Mouse (Mus musculus) heart, embryonic 14.5 days (tissue): ENCODE results near the gene Tm4sf19. TPM values are rescaled to one million over a fixed set of nuclear protein-coding genes. Genes with fewer than 3 reads are reported as not detected.
A peak's percentile ranks its signal among the peaks of the same experiment; 100 is the strongest.

Source experiments
- ATAC-seq: fragments of 200-750 bp; cut with Nextera tagmentation; 2 replicates; pipeline ENCODE4 v1.8.0; 2017; ENCODE audit warnings: low read depth, moderate TSS enrichment; ENCODE audit not compliant: insufficient number of reproducible peaks, insufficient read depth, low FRiP score
- H3K27ac ChIP-seq, 2 experiments: fragments of 200-500 bp in 1 of 2; fragments of 300-500 bp in 1 of 2; sonication (generic) in 1 of 2; replicated peaks in 1 of 2; 2 replicates each; pipeline ENCODE4 v1.5.1; 2012 to 2014; ENCODE audit warnings: low read depth in 2 of 2, low read length in 2 of 2, control low read depth in 1 of 2, mild to moderate bottlenecking in 1 of 2, mixed read lengths in 1 of 2; ENCODE audit not compliant: control insufficient read depth in 1 of 2, insufficient read depth in 1 of 2
- H3K27me3 ChIP-seq: fragments of 300-500 bp; sonication (generic); 2 replicates; pipeline ENCODE4 v1.6.1; 2014; ENCODE audit warnings: mild to moderate bottlenecking, low read length, control low read depth; ENCODE audit not compliant: control insufficient read depth, insufficient read depth
- H3K36me3 ChIP-seq: fragments of 300-500 bp; sonication (generic); 2 replicates; pipeline ENCODE4 v1.6.1; 2014; ENCODE audit warnings: mild to moderate bottlenecking, control low read depth, low read length, mixed read lengths; ENCODE audit not compliant: control insufficient read depth, insufficient read depth
- H3K4me1 ChIP-seq, 2 experiments: fragments of 200-500 bp in 1 of 2; fragments of 300-500 bp in 1 of 2; sonication (generic) in 1 of 2; 2 replicates each; pipeline ENCODE4 v1.6.1; 2012 to 2014; ENCODE audit warnings: low read length in 2 of 2, control low read depth in 1 of 2, mixed read lengths in 1 of 2; ENCODE audit not compliant: control insufficient read depth in 2 of 2, insufficient read depth in 2 of 2
- H3K4me2 ChIP-seq: fragments of 300-500 bp; sonication (generic); 2 replicates; pipeline ENCODE4 v1.6.1; 2014; ENCODE audit warnings: mild to moderate bottlenecking, low read length
- H3K4me3 ChIP-seq, 2 experiments: fragments of 200-500 bp in 1 of 2; fragments of 300-500 bp in 1 of 2; sonication (generic) in 1 of 2; 2 replicates each; pipeline ENCODE4 v1.5.1; 2012 to 2014; ENCODE audit warnings: low read length in 2 of 2, mild to moderate bottlenecking in 2 of 2, control low read depth in 1 of 2, low read depth in 1 of 2, moderate library complexity in 1 of 2; ENCODE audit not compliant: control insufficient read depth in 1 of 2, insufficient read depth in 1 of 2
- H3K9ac ChIP-seq: fragments of 300-500 bp; sonication (generic); 2 replicates; pipeline ENCODE4 v1.6.1; 2014; ENCODE audit warnings: mild to moderate bottlenecking, low read length
- H3K9me3 ChIP-seq: fragments of 300-500 bp; sonication (generic); 2 replicates; pipeline ENCODE4 v1.6.1; 2016; ENCODE audit warnings: low read length, control low read depth; ENCODE audit not compliant: control insufficient read depth
- WGBS: fragments of 180-500 bp; shearing (Covaris S2); extraction: QIAGEN DNeasy Blood & Tissue Kit; methylation state at CpG from one replicate; pipeline ENCODE4 v1.1.7; 2014; 5-methylcytosine and 5-hydroxymethylcytosine counted together
- polyA plus RNA-seq: library from polyadenylated mRNA; unstranded; fragments of >200 nt; fragmentation: Nextera tagmentation; extraction: Ambion mirVana; gene quantifications from 2 replicates; pipeline ENCODE4 v1.2.1, GENCODE M21; 2014

The Tm4sf19 gene
- polyA plus RNA-seq, 1 experiment from 2014 or later = not detected

GRCm38 (mm10) chr16:32402818-32403217, 2.5 kb downstream of the Tm4sf19 start:
- no peaks in the 10 kb centered on the region for H3K9me3 ChIP-seq
- no peaks in the 10 kb centered on the region for H3K27me3 ChIP-seq
- no peak overlapping the region for H3K4me3 ChIP-seq
- H3K36me3 ChIP-seq = no peaks in the 10 kb centered on the region
- no peaks in the 10 kb centered on the region; a peak in 1 of 4 replicates for H3K4me1 ChIP-seq
- no peak overlapping the region for H3K27ac ChIP-seq
- no peak overlapping the region for H3K4me2 ChIP-seq
- WGBS = 75% methylated on average over 3 of the region's 3 CpGs
- no peak overlapping the region for H3K9ac ChIP-seq
- no peak for ATAC-seq

GRCm38 (mm10) chr16:32405716-32406115, 5.4 kb downstream of the Tm4sf19 start:
- no peak overlapping the region for H3K27ac ChIP-seq
- H3K27me3 ChIP-seq = no peaks in the 10 kb centered on the region
- H3K4me1 ChIP-seq = no peaks in the 10 kb centered on the region; a peak in 1 of 4 replicates
- H3K36me3 ChIP-seq = no peaks in the 10 kb centered on the region
- no peaks in the 10 kb centered on the region for H3K9me3 ChIP-seq
- no peak overlapping the region for H3K4me3 ChIP-seq
- WGBS = 91% methylated on average over 9 of the region's 9 CpGs
- ATAC-seq = no peak
- H3K4me2 ChIP-seq = no peak overlapping the region
- H3K9ac ChIP-seq = no peak overlapping the region

GRCm38 (mm10) chr16:32406671-32407070, 6.4 kb downstream of the Tm4sf19 start:
- no peak for ATAC-seq
- Histone ChIP-seq H3K27me3 (no peaks in the 10 kb centered on the region), H3K4me2 (no peak overlapping the region), H3K27ac (no peak overlapping the region), H3K4me3 (no peak overlapping the region), H3K9me3 (no peaks in the 10 kb centered on the region), H3K36me3 (no peaks in the 10 kb centered on the region), H3K9ac (no peak overlapping the region), H3K4me1 (no peaks in the 10 kb centered on the region; a peak in 1 of 4 replicates)
- 71% methylated on average over 6 of the region's 6 CpGs for WGBS

GRCm38 (mm10) chr16:32407730-32408129, 7.4 kb downstream of the Tm4sf19 start:
- no peaks in the 10 kb centered on the region; a peak in 1 of 4 replicates for H3K4me1 ChIP-seq
- no peaks in the 10 kb centered on the region for H3K27me3 ChIP-seq
- H3K27ac ChIP-seq = no peak overlapping the region
- H3K4me2 ChIP-seq = no peak overlapping the region
- no peak for ATAC-seq
- 76% methylated on average over 10 of the region's 10 CpGs for WGBS
- no peak overlapping the region for H3K9ac ChIP-seq
- no peaks in the 10 kb centered on the region for H3K36me3 ChIP-seq
- H3K9me3 ChIP-seq = no peaks in the 10 kb centered on the region
- no peak overlapping the region for H3K4me3 ChIP-seq

- no peak for ATAC-seq
- Histone ChIP-seq H3K9ac (no peak overlapping the region), H3K9me3 (no peaks in the 10 kb centered on the region), H3K4me2 (no peak overlapping the region), H3K27ac (no peak overlapping the region), H3K4me3 (no peak overlapping the region), H3K36me3 (no peaks in the 10 kb centered on the region), H3K27me3 (no peaks in the 10 kb centered on the region), H3K4me1 (peaks cover 2 to 4% of the 10 kb centered on the region in 2 experiments; a peak in 3 of 4 replicates)
- WGBS = 45% methylated on average over 1 of the region's 1 CpGs
Observed at GRCm38 (mm10) chr16:32417457-32417856, 17.2 kb downstream of the Tm4sf19 start.

GRCm38 (mm10) chr16:32419517-32420483, 19.5 kb downstream of the Tm4sf19 start, which contains the start of gene Tctex1d2:
Gene Tctex1d2, plus strand, starts transcription at chr16:32419702.
- H3K4me3 ChIP-seq = peak within 1 kb of the TSS; percentile 75 to 77
- H3K36me3 ChIP-seq = no peaks in the 10 kb centered on the region
- 2% methylated on average over 45 of the region's 45 CpGs for WGBS
- H3K4me2 ChIP-seq = peak within 1 kb of the TSS; percentile 73
- ATAC-seq = peak; percentile 90
- H3K27ac ChIP-seq = peak within 1 kb of the TSS; percentile 84 to 87
- no peaks in the 10 kb centered on the region for H3K9me3 ChIP-seq
- no peaks in the 10 kb centered on the region for H3K27me3 ChIP-seq
- peak within 1 kb of the TSS; percentile 76 for H3K9ac ChIP-seq
- peaks cover 2 to 4% of the 10 kb centered on the region in 2 experiments; a peak in 3 of 4 replicates for H3K4me1 ChIP-seq

- WGBS = 81% methylated on average over 3 of the region's 3 CpGs
- ATAC-seq = no peak
Observed at GRCm38 (mm10) chr16:32427506-32427905, 27.2 kb downstream of the Tm4sf19 start.

More at GRCm38 (mm10) chr16:32427506-32427905, 27.2 kb downstream of the Tm4sf19 start:
- H3K27me3 ChIP-seq = no peaks in the 10 kb centered on the region
- no peaks in the 10 kb centered on the region for H3K9me3 ChIP-seq
- H3K4me2 ChIP-seq = no peak overlapping the region
- no peaks in the 10 kb centered on the region for H3K36me3 ChIP-seq
- H3K4me3 ChIP-seq = no peak overlapping the region
- no peak overlapping the region for H3K9ac ChIP-seq
- no peak overlapping the region for H3K27ac ChIP-seq
- peaks cover 5 to 14% of the 10 kb centered on the region in 2 experiments for H3K4me1 ChIP-seq
